Mouse (Mus musculus) MEL (cell line): ENCODE measurements around the gene Senp5. TPM values are rescaled to one million over a fixed set of nuclear protein-coding genes. Genes with fewer than 3 reads are reported as not detected.
A peak's percentile ranks its signal among the peaks of the same experiment; 100 is the strongest.

Experiments
- DNase-seq: peaks from one replicate; pipeline ENCODE4 v3.0.0; 2011; ENCODE audit warnings: low read depth, low spot score
- H3K27ac ChIP-seq: 2 replicates; pipeline ENCODE4 v1.5.1; 2012; ENCODE audit warnings: low read depth, mild to moderate bottlenecking, control low read depth, low read length, moderate library complexity; ENCODE audit not compliant: control insufficient read depth
- H3K27me3 ChIP-seq, 2 experiments: fragments of 150-350 bp in 1 of 2; sonication (generic) in 1 of 2; 2 replicates each; pipeline ENCODE4 v1.6.1; 2012; ENCODE audit warnings: low read length in 2 of 2, mild to moderate bottlenecking in 2 of 2, improper control_type of control experiment in 1 of 2, moderate library complexity in 1 of 2; ENCODE audit not compliant: insufficient read depth in 2 of 2, control insufficient read depth in 1 of 2
- H3K36me3 ChIP-seq, 2 experiments: 2 replicates each; pipeline ENCODE4 v1.6.1; 2012 to 2014; ENCODE audit warnings: low read length in 2 of 2, improper control_type of control experiment in 1 of 2, inconsistent platforms in 1 of 2, mild to moderate bottlenecking in 1 of 2; ENCODE audit not compliant: insufficient read depth in 2 of 2, control insufficient read depth in 1 of 2
- H3K4me1 ChIP-seq, 2 experiments: fragments of 150-350 bp in 1 of 2; sonication (generic) in 1 of 2; 2 replicates each; pipeline ENCODE4 v1.6.1; 2012; ENCODE audit warnings: low read length in 2 of 2, improper control_type of control experiment in 1 of 2, mild to moderate bottlenecking in 1 of 2; ENCODE audit not compliant: insufficient read depth in 2 of 2, control insufficient read depth in 1 of 2
- H3K4me3 ChIP-seq, 2 experiments: fragments of 150-350 bp in 1 of 2; sonication (generic) in 1 of 2; 2 replicates each; pipeline ENCODE4 v1.5.1; 2012; ENCODE audit warnings: low read depth in 2 of 2, low read length in 2 of 2, mild to moderate bottlenecking in 2 of 2, moderate library complexity in 2 of 2, control low read depth in 1 of 2, improper control_type of control experiment in 1 of 2; ENCODE audit not compliant: control insufficient read depth in 1 of 2, insufficient read depth in 1 of 2
- H3K79me2 ChIP-seq: 2 replicates; pipeline ENCODE4 v1.6.1; 2012; ENCODE audit warnings: mild to moderate bottlenecking, low read length, moderate library complexity; ENCODE audit not compliant: control insufficient read depth, poor library complexity, insufficient read depth
- H3K9ac ChIP-seq: 2 replicates; pipeline ENCODE4 v1.6.1; 2012; ENCODE audit warnings: low read depth, mild to moderate bottlenecking, control low read depth, low read length, moderate library complexity; ENCODE audit not compliant: control insufficient read depth, poor library complexity, severe bottlenecking
- H3K9me3 ChIP-seq: fragments of 150-350 bp; sonication (generic); replicated peaks from 2 replicates; pipeline ENCODE4 v1.6.1; 2012; ENCODE audit warnings: mild to moderate bottlenecking, low read length, improper control_type of control experiment, moderate library complexity; ENCODE audit not compliant: insufficient read depth
- BHLHE40 ChIP-seq: IDR thresholded peaks from 2 replicates; pipeline ENCODE4 v1.6.1; 2012; ENCODE audit warnings: low read depth, mild to moderate bottlenecking, inconsistent platforms, low read length, improper control_type of control experiment, borderline replicate concordance
- CHD1 ChIP-seq: IDR thresholded peaks from 2 replicates; pipeline ENCODE4 v1.6.1; 2012; ENCODE audit warnings: low read depth, mild to moderate bottlenecking, inconsistent platforms, low read length, improper control_type of control experiment
- CHD2 ChIP-seq: IDR thresholded peaks from 2 replicates; pipeline ENCODE4 v1.6.1; 2011; ENCODE audit warnings: low read length, improper control_type of control experiment
- E2F4 ChIP-seq: IDR thresholded peaks from 2 replicates; pipeline ENCODE4 v1.6.1; 2011; ENCODE audit warnings: low read depth, low read length, improper control_type of control experiment, borderline replicate concordance
- ELF1 ChIP-seq: IDR thresholded peaks from 2 replicates; pipeline ENCODE4 v1.6.1; 2014; ENCODE audit warnings: low read depth, mild to moderate bottlenecking, inconsistent platforms, low read length, improper control_type of control experiment, moderate library complexity
- EP300 ChIP-seq, 2 experiments: IDR thresholded peaks; 2 replicates each; pipeline ENCODE4 v1.6.1; 2011; ENCODE audit warnings: improper control_type of control experiment in 2 of 2, low read length in 2 of 2, low read depth in 1 of 2, mild to moderate bottlenecking in 1 of 2
- GABPA ChIP-seq: IDR thresholded peaks from 2 replicates; pipeline ENCODE4 v1.6.1; 2012; ENCODE audit warnings: low read depth, mild to moderate bottlenecking, inconsistent platforms, low read length, improper control_type of control experiment, moderate library complexity
- HCFC1 ChIP-seq: IDR thresholded peaks from 2 replicates; pipeline ENCODE4 v1.6.1; 2012; ENCODE audit warnings: low read depth, mild to moderate bottlenecking, inconsistent platforms, low read length, improper control_type of control experiment, moderate library complexity
- JUND ChIP-seq: IDR thresholded peaks from 2 replicates; pipeline ENCODE4 v1.6.1; 2011; ENCODE audit warnings: low read depth, mild to moderate bottlenecking, improper control_type of control experiment, low read length
- KAT2A ChIP-seq: conservative IDR thresholded peaks from 2 replicates; pipeline ENCODE4 v1.6.1; 2012; ENCODE audit warnings: low read depth, low read length, improper control_type of control experiment, inconsistent platforms
- MAFK ChIP-seq: IDR thresholded peaks from 2 replicates; pipeline ENCODE4 v1.6.1; 2011; ENCODE audit warnings: low read depth, mild to moderate bottlenecking, low read length, improper control_type of control experiment, borderline replicate concordance
- MAX ChIP-seq: IDR thresholded peaks from 2 replicates; pipeline ENCODE4 v1.6.1; 2011; ENCODE audit warnings: low read length, improper control_type of control experiment
- MAZ ChIP-seq: IDR thresholded peaks from 2 replicates; pipeline ENCODE4 v1.6.1; 2012; ENCODE audit warnings: low read depth, mild to moderate bottlenecking, inconsistent platforms, low read length, improper control_type of control experiment
- MEF2A ChIP-seq: IDR thresholded peaks from 2 replicates; pipeline ENCODE4 v1.6.1; 2014; ENCODE audit warnings: low read depth, mild to moderate bottlenecking, inconsistent platforms, low read length, improper control_type of control experiment; ENCODE audit not compliant: poor library complexity, insufficient replicate concordance, severe bottlenecking; ENCODE audit errors: extremely low read depth
- MXI1 ChIP-seq: IDR thresholded peaks from 2 replicates; pipeline ENCODE4 v1.6.1; 2011; ENCODE audit warnings: mild to moderate bottlenecking, low read depth, low read length, improper control_type of control experiment
- MYB ChIP-seq: IDR thresholded peaks from 2 replicates; pipeline ENCODE4 v1.6.1; 2011; ENCODE audit warnings: mild to moderate bottlenecking, low read depth, low read length, improper control_type of control experiment
- MYC ChIP-seq: IDR thresholded peaks from 2 replicates; pipeline ENCODE4 v1.6.1; 2011; ENCODE audit warnings: low read depth, mild to moderate bottlenecking, low read length, improper control_type of control experiment, moderate library complexity
- NELFE ChIP-seq: IDR thresholded peaks from 2 replicates; pipeline ENCODE4 v1.6.1; 2011; ENCODE audit warnings: low read depth, low read length, improper control_type of control experiment
- NRF1 ChIP-seq: IDR thresholded peaks from 2 replicates; pipeline ENCODE4 v1.6.1; 2014; ENCODE audit warnings: low read depth, mild to moderate bottlenecking, inconsistent platforms, low read length, improper control_type of control experiment, moderate library complexity; ENCODE audit not compliant: poor library complexity, insufficient read depth, severe bottlenecking
- POLR2A ChIP-seq, 2 experiments: IDR thresholded peaks; 2 replicates each; pipeline ENCODE4 v1.6.1; 2011 to 2012; ENCODE audit warnings: low read length in 2 of 2, mild to moderate bottlenecking in 2 of 2, control low read depth in 1 of 2, improper control_type of control experiment in 1 of 2, low read depth in 1 of 2, moderate library complexity in 1 of 2; ENCODE audit not compliant: control insufficient read depth in 1 of 2, insufficient read depth in 1 of 2, poor library complexity in 1 of 2
- POLR2AphosphoS2 ChIP-seq: IDR thresholded peaks from 2 replicates; pipeline ENCODE4 v1.6.1; 2011; ENCODE audit warnings: low read length, improper control_type of control experiment
- POLR2AphosphoS5 ChIP-seq: IDR thresholded peaks from 2 replicates; pipeline ENCODE4 v1.6.1; 2012; ENCODE audit warnings: low read depth, borderline replicate concordance, mild to moderate bottlenecking, inconsistent platforms, low read length, moderate library complexity, mixed read lengths
- RAD21 ChIP-seq: IDR thresholded peaks from 2 replicates; pipeline ENCODE4 v1.6.1; 2011; ENCODE audit warnings: mild to moderate bottlenecking, low read depth, low read length, improper control_type of control experiment
- RCOR1 ChIP-seq: IDR thresholded peaks from 2 replicates; pipeline ENCODE4 v1.6.1; 2012; ENCODE audit warnings: low read depth, mild to moderate bottlenecking, inconsistent platforms, low read length, improper control_type of control experiment
- SIN3A ChIP-seq: IDR thresholded peaks from 2 replicates; pipeline ENCODE4 v1.6.1; 2012; ENCODE audit warnings: low read length, improper control_type of control experiment, inconsistent platforms
- TAL1 ChIP-seq: IDR thresholded peaks from 2 replicates; pipeline ENCODE4 v1.6.1; 2012; ENCODE audit warnings: mild to moderate bottlenecking, inconsistent platforms, low read length, moderate library complexity, mixed read lengths
- TCF12 ChIP-seq: IDR thresholded peaks from 2 replicates; pipeline ENCODE4 v1.6.1; 2014; ENCODE audit warnings: low read depth, mild to moderate bottlenecking, inconsistent platforms, low read length, improper control_type of control experiment, moderate library complexity
- UBTF ChIP-seq: IDR thresholded peaks from 2 replicates; pipeline ENCODE4 v1.6.1; 2012; ENCODE audit warnings: low read depth, mild to moderate bottlenecking, inconsistent platforms, low read length, improper control_type of control experiment, moderate library complexity, borderline replicate concordance; ENCODE audit not compliant: insufficient read depth
- USF1 ChIP-seq: IDR thresholded peaks from 2 replicates; pipeline ENCODE4 v1.6.1; 2014; ENCODE audit warnings: low read depth, mild to moderate bottlenecking, inconsistent platforms, low read length, improper control_type of control experiment, moderate library complexity
- USF2 ChIP-seq, 2 experiments: IDR thresholded peaks; 2 replicates each; pipeline ENCODE4 v1.6.1; 2011 to 2012; ENCODE audit warnings: improper control_type of control experiment in 2 of 2, low read length in 2 of 2, borderline replicate concordance in 1 of 2, inconsistent platforms in 1 of 2, low read depth in 1 of 2, mild to moderate bottlenecking in 1 of 2; ENCODE audit not compliant: insufficient read depth in 1 of 2
- ZC3H11A ChIP-seq: IDR thresholded peaks from 2 replicates; pipeline ENCODE4 v1.6.1; 2012; ENCODE audit warnings: low read depth, mild to moderate bottlenecking, inconsistent platforms, low read length, improper control_type of control experiment
- ZKSCAN1 ChIP-seq: IDR thresholded peaks from 2 replicates; pipeline ENCODE4 v1.6.1; 2012; ENCODE audit warnings: low read depth, mild to moderate bottlenecking, inconsistent platforms, low read length, improper control_type of control experiment, moderate library complexity
- ZNF384 ChIP-seq: IDR thresholded peaks from 2 replicates; pipeline ENCODE4 v1.6.1; 2012; ENCODE audit warnings: low read depth, mild to moderate bottlenecking, inconsistent platforms, low read length, improper control_type of control experiment
- polyA plus RNA-seq, 2 experiments: library from polyadenylated mRNA; stranded (reverse) in 1 of 2; unstranded in 1 of 2; fragments of >175 nt in 1 of 2; fragments of >200 nt in 1 of 2; gene quantifications; 2 replicates each; pipeline versions ENCODE4 v1.2.1 to v1.2.4; 2012; ENCODE audit warnings: low replicate concordance in 2 of 2, low read depth in 1 of 2; ENCODE audit not compliant: insufficient read length in 2 of 2, insufficient read depth in 1 of 2, missing spikeins in 1 of 2
- total RNA-seq: library from RNA; depleted of rRNA; stranded (reverse); fragments of 300-350 nt; gene quantifications from 2 replicates; pipeline ENCODE4 v1.2.3, GENCODE M21; 2012; rRNA removed

Gene Senp5
- total RNA-seq, result 9.2 and 10.3 TPM in 2 replicates
- 10 to 100 TPM in 1 of 2 experiments, not detected in 1; 12.5 TPM for polyA plus RNA-seq

- DNase-seq, result peak; percentile 96
- peaks cover 0 to 3% of the 10 kb centered on the region in 2 experiments; a peak in 1 of 4 replicates for H3K4me1 ChIP-seq
- H3K36me3 ChIP-seq, result peaks cover 0 to 4% of the 10 kb centered on the region in 2 experiments; a peak in 3 of 4 replicates
- H3K4me3 ChIP-seq, result peak within 1 kb of the TSS; percentile 80 to 91
- H3K27me3 ChIP-seq, result no peaks in the 10 kb centered on the region
- H3K27ac ChIP-seq, result peak within 1 kb of the TSS; percentile 71
- H3K9ac ChIP-seq, result peak within 1 kb of the TSS; percentile 89
- H3K9me3 ChIP-seq, result no peaks in the 10 kb centered on the region
- peaks cover 38% of the 10 kb centered on the region for H3K79me2 ChIP-seq
- TF ChIP-seq USF2 (IDR thresholded peaks at IDR 0.05; ENCODE audit: borderline replicate concordance in 1 of 2, insufficient read depth in 1 of 2, low read depth in 1 of 2, low read length in 2 of 2), result no peak
- TF ChIP-seq ZKSCAN1, result no peak
- no peak for TF ChIP-seq E2F4
- no peak for TF ChIP-seq JUND
- peak; percentile 23; the same call in 1 of the 2 replicates for TF ChIP-seq ZNF384
- TF ChIP-seq MYC, result peak; percentile 96
- peak; percentile 70; the same call in 1 of the 2 replicates for TF ChIP-seq MAZ
- TF ChIP-seq RAD21, result no peak
- no peak for TF ChIP-seq RCOR1
- peak; percentile 94 for TF ChIP-seq POLR2AphosphoS2
- peak; percentile 97 for TF ChIP-seq MXI1
- TF ChIP-seq NELFE, result peak; percentile 92
- no peak for TF ChIP-seq POLR2AphosphoS5
- TF ChIP-seq UBTF, result no peak
- TF ChIP-seq ZC3H11A, result no peak
- peak; percentile 92 to 96 for TF ChIP-seq POLR2A (IDR thresholded peaks at IDR 0.05; ENCODE audit: control insufficient read depth in 1 of 2, insufficient read depth in 1 of 2, low read depth in 1 of 2, low read length in 2 of 2, poor library complexity in 1 of 2)
- TF ChIP-seq ELF1, result peak; percentile 85
- no peak for TF ChIP-seq MAFK
- no peak for TF ChIP-seq MYB
- TF ChIP-seq KAT2A, result peak; percentile 72
- peak; percentile 95 for TF ChIP-seq HCFC1
- TF ChIP-seq TAL1, result no peak
- TF ChIP-seq CHD1, result 0 out of 2 replicates have a peak, but pooled peaks have one; percentile 26
- TF ChIP-seq EP300 (IDR thresholded peaks at IDR 0.05; ENCODE audit: low read depth in 1 of 2, low read length in 2 of 2), result peak in 1 of 2 experiments; percentile 44; a peak in 1 of 4 replicates
- TF ChIP-seq GABPA, result no peak
- TF ChIP-seq MEF2A, result 0 out of 2 replicates have a peak, but pooled peaks have one; percentile 51
- TF ChIP-seq TCF12, result peak; percentile 69; the same call in 1 of the 2 replicates
- TF ChIP-seq MAX, result peak; percentile 96
- TF ChIP-seq USF1, result peak; percentile 48; the same call in 1 of the 2 replicates
- TF ChIP-seq NRF1, result no peak
- TF ChIP-seq SIN3A, result peak; percentile 97
- peak; percentile 82 for TF ChIP-seq BHLHE40
- no peak for TF ChIP-seq CHD2
Observed at GRCm38 (mm10) chr16:32002509-32003477, at the start of gene Senp5. Senp5 (minus strand) TSS chr16:32003287.
